Mouse (Mus musculus) heart, postnatal 4 days (tissue): ENCODE data around the gene Wdtc1. TPM values are rescaled to one million over a fixed set of nuclear protein-coding genes. Genes with fewer than 3 reads are reported as not detected.

Source experiments
- DNase-seq: peaks from one replicate; pipeline ENCODE4 v3.0.0; 2021
- microRNA-seq, 2 experiments: library from miRNA; unstranded; fragments of <30 nt; microRNA quantifications; one replicate each; pipeline ENCODE4 v1.2.0; 2021 to 2022
- total RNA-seq, 2 experiments: library from RNA; stranded (reverse); gene quantifications; 2 replicates each; pipeline ENCODE4 v1.2.3; 2021

The Wdtc1 gene
- total RNA-seq, 2 experiments from 2014 or later: 46.9 to 47.9 TPM

GRCm38 (mm10) chr4:133247806-133248449, 105.4 kb downstream of the Wdtc1 start:
- no peak for DNase-seq

GRCm38 (mm10) chr4:133247072-133247471, 106.2 kb downstream of the Wdtc1 start:
- peak; percentile 62 for DNase-seq

DNA sequence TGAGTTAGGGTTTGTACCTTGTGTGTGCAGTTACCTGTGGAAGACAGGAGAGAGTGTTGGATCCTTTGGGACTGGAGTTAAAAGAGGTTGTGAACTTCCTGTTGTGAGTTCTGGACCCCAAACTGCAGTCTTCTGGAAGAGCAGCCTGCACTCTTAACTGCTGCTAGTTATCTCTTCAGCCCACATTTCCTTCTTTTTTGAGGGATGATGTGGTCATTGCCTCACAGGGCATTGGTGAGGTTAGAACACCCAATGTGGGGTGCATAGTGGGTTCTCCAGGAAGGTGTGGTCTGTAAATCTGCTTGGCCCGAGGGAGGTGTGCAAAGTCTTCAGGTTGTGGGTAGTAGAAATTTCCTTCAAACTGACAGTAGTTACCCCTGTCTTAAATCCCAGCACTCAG, 109.0 kb downstream of the Wdtc1 start:
- no peak for DNase-seq

GRCm38 (mm10) chr4:133243538-133243937, 109.7 kb downstream of the Wdtc1 start:
- DNase-seq: no peak

GRCm38 (mm10) chr4:133242710-133243109, 110.6 kb downstream of the Wdtc1 start:
- DNase-seq: no peak

Small RNA genes within 50 kb of the gene (microRNA-seq; reads per million reads assigned to microRNA genes)
- 5.1 to 9.7 reads per million in 2 experiments for gene Mir5122

Other genes starting within 250 kb of the Wdtc1 start
- gene Wasf2, start 223.0 kb downstream of the Wdtc1 start, total RNA-seq: 100 to 1,000 TPM; 141 to 149 TPM
- gene Cd164l2, start 141.3 kb downstream of the Wdtc1 start, total RNA-seq: not detected
- under 1 TPM; 0.20 to 0.45 TPM for gene Gpr3, start 140.9 kb downstream of the Wdtc1 start, total RNA-seq
- 1 to 10 TPM; 6.3 to 6.8 TPM for gene Map3k6, start 112.7 kb downstream of the Wdtc1 start, total RNA-seq
- under 1 TPM; 0.48 to 0.79 TPM for gene Sytl1, start 90.4 kb downstream of the Wdtc1 start, total RNA-seq
- 10 to 100 TPM; 35.1 to 35.6 TPM for gene Tmem222, start 75.7 kb downstream of the Wdtc1 start, total RNA-seq
- 10 to 100 TPM; 21.1 to 24.4 TPM for gene Slc9a1, start 16.2 kb upstream of the Wdtc1 start, total RNA-seq
- gene Tent5b, start 126.7 kb upstream of the Wdtc1 start, total RNA-seq: 1 to 10 TPM; 1.9 to 3.1 TPM
- gene Trnp1, start 145.1 kb upstream of the Wdtc1 start, total RNA-seq: 1 to 10 TPM; 1.4 to 2.4 TPM
- gene Kdf1, start 165.5 kb upstream of the Wdtc1 start, total RNA-seq: not detected
- 10 to 100 TPM; 89.3 to 90.2 TPM for gene Nudc, start 192.5 kb upstream of the Wdtc1 start, total RNA-seq
- gene Nr0b2, start 199.9 kb upstream of the Wdtc1 start, total RNA-seq: 10 to 100 TPM in 1 of 2 experiments, 1 to 10 TPM in 1; 8.0 to 11.5 TPM
- 1 to 10 TPM; 5.2 to 6.0 TPM for gene Gpatch3, start 221.3 kb upstream of the Wdtc1 start, total RNA-seq
- 10 to 100 TPM; 11.0 to 11.1 TPM for gene Gpn2, start 230.9 kb upstream of the Wdtc1 start, total RNA-seq
- gene Sfn, start 248.7 kb upstream of the Wdtc1 start, total RNA-seq: 1 to 10 TPM; 1.3 to 1.4 TPM